Mouse (Mus musculus): ENCODE measurements at regions not wholly inside any gene's neighbourhood (a gene's known extent, or its start where the extent isn't known, plus 50 kb on each side); places are given as distances from the start of the nearest gene placed in this dataset.

GRCm38 (mm10) chr1:120758172-120758571 lies 156.0 kb downstream of the En1 start:
- intact Hi-C loops (cut with DNase I): no loop called here
- DNase-seq (ENCODE audit: low spot score in 2 of 2): no peak

DNA sequence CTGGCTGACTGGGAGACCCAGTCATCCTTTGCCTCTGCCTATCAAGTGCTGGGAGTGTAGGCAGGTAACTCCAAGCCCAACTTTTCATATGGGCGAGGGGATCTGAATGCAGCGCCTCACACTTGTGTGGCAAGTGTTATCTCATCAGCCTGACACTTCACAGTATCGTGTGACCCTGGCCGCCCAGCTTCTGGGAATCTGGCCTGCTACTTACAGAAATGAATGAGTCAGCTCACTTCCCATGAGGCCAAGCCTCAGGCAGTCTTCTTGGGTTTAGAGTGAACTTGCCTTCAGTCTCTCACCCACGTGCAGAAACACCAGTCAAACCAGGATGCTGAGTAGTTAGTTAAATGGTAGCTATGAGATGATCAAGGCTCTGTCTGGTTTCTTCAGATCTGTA lies 156.5 kb downstream of the En1 start:
- no peak for DNase-seq (ENCODE audit: low spot score in 2 of 2)
- intact Hi-C loops (cut with DNase I): no loop called here

DNA sequence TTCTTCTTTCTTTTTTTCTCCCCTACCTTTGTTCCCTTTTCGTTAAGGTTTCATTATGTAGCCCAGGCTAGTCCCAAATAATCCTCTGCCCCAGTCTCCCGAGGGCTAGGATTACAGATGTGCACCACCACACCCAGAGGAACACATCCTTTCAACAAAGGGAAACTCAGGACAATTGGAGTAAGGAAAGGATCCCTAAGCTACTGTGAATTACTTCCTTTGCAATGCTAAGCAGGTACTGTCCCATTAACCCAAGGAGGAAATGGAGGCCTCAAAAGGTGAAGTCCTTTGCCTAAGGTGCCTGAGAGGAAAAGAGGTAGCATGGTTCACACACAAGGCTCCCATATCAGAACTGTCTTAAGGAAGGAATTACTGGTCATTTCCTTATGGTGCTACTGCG lies 157.2 kb downstream of the En1 start:
- intact Hi-C loops (cut with DNase I): no loop called here
- no peak for DNase-seq (ENCODE audit: low spot score in 2 of 2)

DNA sequence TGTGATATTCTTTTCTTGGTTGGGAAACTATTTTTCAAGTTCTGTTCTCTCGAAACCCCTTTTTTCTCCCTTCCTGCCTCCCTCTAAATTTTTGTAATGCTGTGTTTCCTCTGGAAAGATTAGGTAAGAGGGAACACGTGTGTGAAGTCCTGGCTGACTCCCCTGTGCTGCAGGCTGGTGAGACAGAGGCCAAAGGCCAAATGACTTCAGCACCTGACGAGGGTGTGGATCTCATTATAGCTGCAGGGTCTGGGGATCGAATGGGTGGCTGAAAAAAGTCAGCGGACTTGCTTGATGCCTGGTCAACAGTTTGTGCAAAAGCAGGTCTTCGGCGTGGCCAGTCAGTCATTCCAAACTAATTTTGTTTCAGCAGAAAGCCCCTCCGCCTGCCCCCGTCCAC lies 159.1 kb downstream of the En1 start:
- no peak for DNase-seq (ENCODE audit: low spot score in 2 of 2)
- intact Hi-C loops (cut with DNase I): no loop called here

DNA sequence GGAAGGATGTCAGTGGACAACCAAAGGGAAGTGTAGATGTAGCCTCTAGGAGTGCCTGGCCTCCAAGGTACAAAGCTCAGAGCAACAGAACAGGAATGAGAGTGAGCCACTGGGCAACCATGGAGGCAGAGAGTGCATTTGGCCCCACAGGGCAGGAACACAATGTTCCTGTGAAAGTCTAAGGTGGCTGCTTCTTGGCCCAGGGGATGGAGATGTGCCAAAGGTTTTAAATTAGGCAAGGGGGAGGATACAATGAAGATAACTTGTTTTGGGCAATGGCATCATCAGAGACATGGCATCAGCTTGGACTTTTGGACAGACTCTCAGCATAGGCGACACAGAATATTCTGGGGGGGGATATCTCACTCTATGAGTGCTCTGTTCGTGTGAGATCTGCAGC lies 160.3 kb downstream of the En1 start:
- intact Hi-C loops (cut with DNase I): no loop called here
- DNase-seq (ENCODE audit: low spot score in 2 of 2): no peak

DNA sequence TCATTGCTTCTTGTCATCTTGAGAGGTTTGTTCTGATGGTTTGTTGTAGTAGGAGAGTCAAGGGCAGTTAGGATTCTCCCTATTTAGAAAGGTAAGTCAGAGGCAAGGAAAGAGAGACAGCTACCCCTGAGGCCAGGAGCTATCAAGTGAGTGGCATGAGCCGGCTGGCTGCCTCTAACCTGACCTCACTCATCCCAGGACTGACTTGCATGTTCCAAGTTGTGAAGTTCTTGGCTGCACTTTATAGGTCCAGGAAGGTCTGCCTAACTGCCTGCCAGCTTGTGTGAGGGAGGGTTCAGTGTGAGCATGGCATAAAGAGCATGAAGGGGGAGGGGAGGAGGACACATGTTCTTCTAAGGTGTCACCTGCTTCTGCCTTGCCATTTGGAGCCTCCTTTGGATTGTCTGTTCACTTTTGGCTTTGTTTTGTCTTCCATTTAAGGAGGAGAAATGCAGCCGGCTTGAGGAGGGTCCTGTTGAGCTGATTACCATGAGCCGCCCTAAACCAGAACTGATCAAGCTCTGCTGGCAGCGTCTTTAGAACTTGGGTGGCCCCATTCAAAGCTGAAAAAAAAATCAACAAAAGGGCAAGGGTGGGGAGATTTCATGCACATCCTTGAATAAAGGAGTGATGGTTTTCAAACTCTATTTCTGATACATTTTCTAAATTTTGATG lies 160.8 kb downstream of the En1 start:
- DNase-seq (ENCODE audit: low spot score in 2 of 2): no peak

DNA sequence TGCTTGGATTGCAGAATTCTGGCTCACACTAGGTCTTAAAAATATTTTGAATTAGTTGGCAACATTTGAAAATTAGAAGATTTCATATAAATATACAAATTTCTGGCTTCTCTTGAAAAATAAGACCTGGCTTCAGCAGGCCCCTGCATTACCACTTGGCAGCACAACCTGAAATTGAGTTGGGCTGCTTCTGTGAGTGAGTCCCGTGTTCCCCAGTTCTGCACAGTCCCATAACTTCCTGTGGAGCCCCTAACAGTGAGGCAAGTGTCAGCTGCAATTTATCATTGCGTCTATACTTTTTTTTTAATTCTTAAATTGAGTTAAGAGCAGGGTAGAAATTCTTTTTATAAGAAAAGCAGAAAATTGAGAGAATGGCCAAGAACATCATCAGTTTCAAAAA lies 164.8 kb downstream of the En1 start:
- DNase-seq (ENCODE audit: low spot score in 2 of 2): no peak
- intact Hi-C loops (cut with DNase I): no loop called here

More for the DNA sequence above, 160.8 kb downstream of the En1 start:
- intact Hi-C loops (cut with DNase I): no loop called here

GRCm38 (mm10) chr1:120771269-120771668 lies 169.1 kb downstream of the En1 start:
- intact Hi-C loops (cut with DNase I): no loop called here
- DNase-seq (ENCODE audit: low spot score in 2 of 2): no peak

- no peak for DNase-seq (ENCODE audit: low spot score in 2 of 2)
- intact Hi-C loops (cut with DNase I): no loop called here
These were observed 174.7 kb downstream of the En1 start for GRCm38 (mm10) chr1:120776906-120777305.

GRCm38 (mm10) chr1:120777468-120777867 lies 175.2 kb downstream of the En1 start:
- DNase-seq (ENCODE audit: low spot score in 2 of 2): no peak
- intact Hi-C loops (cut with DNase I): no loop called here

- peak; percentile 30 to 47 for DNase-seq (ENCODE audit: low spot score in 2 of 2)
- intact Hi-C loops (cut with DNase I): no loop called here
These were observed 193.0 kb downstream of the En1 start for GRCm38 (mm10) chr1:120795245-120795644.

DNA sequence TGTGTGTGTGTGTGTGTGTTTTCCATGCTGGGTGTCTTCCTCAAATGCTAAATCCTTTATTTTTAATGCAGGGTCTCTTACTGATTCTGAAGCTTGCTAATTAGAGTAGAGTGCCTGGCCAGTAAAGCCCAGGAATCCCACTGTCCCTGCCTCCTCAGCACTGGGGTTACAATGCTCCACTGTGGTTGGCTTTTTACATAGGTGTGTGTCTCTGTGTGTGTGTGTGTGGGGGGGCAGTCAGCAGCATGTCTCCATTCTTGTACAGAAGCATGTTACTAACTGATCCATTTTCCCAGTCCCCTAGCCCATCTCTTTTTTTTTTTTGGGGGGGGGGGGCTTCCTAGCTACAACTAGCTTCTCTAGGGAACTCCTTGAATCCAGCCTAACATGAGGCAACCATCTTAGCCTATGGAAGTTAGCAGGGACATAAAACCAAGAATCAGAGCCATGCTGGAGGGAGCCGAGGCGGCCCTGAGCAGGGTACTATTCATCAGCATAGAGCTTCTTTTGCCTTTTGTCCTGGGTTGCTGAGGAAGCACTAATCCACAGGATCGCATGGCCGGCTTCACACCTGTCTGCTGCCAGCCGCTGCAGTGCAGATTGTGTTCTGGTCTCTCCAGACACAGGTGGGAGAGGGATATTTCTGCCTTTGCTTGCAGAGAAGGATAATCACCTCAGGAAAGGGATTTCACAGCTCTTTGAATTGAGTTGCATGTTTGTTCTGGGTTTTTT lies 199.2 kb downstream of the En1 start:
- intact Hi-C loops (cut with DNase I): no loop called here
- DNase-seq (ENCODE audit: low spot score in 2 of 2): no peak

DNA sequence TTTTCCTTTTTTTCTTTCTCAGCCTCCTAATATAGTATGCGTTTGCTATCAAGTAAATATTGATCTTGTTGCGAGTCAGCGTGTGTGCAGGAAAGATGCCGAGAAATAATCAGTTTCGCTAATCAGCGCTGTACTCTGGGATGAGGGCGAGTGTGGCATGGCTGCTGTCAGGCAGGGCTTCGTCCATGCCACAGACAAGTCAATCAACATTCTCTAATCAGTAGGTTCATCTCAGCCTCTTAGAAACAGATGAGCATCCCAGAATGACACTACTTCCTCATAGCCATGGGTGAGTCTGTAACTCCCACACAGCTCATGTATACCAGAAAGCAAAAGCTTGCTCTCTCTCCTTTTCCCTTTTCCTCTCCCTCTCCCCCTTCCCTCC lies 199.8 kb downstream of the En1 start:
- intact Hi-C loops (cut with DNase I): no loop called here
- no peak for DNase-seq (ENCODE audit: low spot score in 2 of 2)

DNA sequence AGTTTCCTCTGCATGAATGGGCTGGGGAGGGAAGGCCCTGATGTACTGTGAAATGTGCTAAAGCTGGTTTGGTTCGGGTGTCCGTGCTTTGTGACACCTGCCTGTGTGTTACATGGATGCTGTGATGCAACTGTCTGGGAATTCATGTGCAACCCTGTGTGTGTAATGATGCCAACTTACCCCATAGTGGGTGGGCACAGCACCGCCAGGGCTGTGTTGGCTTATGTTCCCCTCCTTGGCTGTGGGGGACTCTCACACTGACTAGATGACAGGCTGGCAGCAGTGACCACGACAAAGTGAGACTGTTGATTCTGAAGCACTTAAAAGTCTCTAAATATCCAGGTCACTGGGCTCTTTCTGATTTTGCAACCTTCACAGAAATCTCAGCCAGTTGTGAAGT lies 212.2 kb downstream of the En1 start:
- no peak for DNase-seq (ENCODE audit: low spot score in 2 of 2)
- intact Hi-C loops (cut with DNase I): no loop called here

- no peak for DNase-seq (ENCODE audit: low spot score in 2 of 2)
- intact Hi-C loops (cut with DNase I): no loop called here
These were observed 214.1 kb downstream of the En1 start for GRCm38 (mm10) chr1:120816237-120816820.

GRCm38 (mm10) chr1:120817563-120817962 lies 215.3 kb downstream of the En1 start:
- DNase-seq (ENCODE audit: low spot score in 2 of 2): no peak
- intact Hi-C loops (cut with DNase I): no loop called here

GRCm38 (mm10) chr1:120831975-120832374 lies 229.8 kb downstream of the En1 start:
- DNase-seq (ENCODE audit: low spot score in 2 of 2): no peak

GRCm38 (mm10) chr1:120842596-120842995 lies 240.4 kb downstream of the En1 start:
- intact Hi-C loops (cut with DNase I): no loop called here
- DNase-seq (ENCODE audit: low spot score in 2 of 2): no peak

More at GRCm38 (mm10) chr1:120831975-120832374, 229.8 kb downstream of the En1 start:
- intact Hi-C loops (cut with DNase I): no loop called here

DNA sequence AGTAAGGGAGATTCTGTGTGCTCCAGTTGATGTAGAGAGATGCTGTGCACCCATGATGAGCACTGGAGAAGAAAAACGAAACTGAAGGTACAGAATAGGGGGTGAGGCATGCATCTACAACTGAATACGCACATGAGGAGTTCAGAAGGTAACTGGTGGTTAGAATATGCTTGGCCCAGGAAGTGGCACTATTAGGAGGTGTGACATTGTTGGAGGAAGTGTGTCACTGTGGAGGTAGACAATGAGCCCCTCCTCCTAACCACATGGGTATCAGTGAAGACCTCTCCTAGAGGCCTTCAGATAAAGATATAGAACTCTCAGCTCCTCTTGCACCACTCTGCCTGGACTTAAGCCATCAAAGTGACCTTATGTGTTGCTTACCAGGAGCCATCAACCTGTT lies 243.9 kb downstream of the En1 start:
- no peak for DNase-seq (ENCODE audit: low spot score in 2 of 2)
- intact Hi-C loops (cut with DNase I): no loop called here

- no peak for DNase-seq (ENCODE audit: low spot score in 2 of 2)
These were observed 249.8 kb downstream of the En1 start for GRCm38 (mm10) chr1:120851860-120852503.

More at GRCm38 (mm10) chr1:120851860-120852503, 249.8 kb downstream of the En1 start:
- intact Hi-C loops (cut with DNase I): no loop called here
